Mouse (Mus musculus): Measurements from ENCODE around the gene Btbd18.

DNA sequence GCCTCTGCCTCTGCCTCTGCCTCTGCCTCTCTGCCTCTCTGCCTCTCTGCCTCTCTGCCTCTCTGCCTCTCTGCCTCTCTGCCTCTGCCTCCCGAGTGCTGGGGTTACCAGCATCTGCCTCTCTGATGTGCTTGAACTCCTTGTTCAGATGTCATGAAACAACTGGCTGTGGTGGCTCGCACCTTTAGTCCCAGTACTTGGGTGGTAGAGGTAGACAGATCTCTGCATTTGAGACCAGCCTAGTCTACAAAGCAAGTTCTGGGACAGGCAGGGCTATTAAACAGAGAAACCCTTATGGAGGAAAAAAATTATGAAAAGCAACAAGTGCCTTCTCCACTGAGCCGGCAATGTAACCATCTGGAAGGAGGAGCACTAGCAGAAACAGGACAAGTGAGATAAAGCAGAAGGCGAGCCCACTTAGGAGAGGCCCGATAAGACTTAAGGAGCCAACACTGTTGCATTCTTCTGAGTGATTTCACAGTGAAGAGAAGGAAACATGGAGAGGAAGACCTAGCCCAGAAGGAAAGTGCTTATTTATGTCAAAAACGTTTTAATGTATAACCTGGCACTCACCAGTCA lies 23.8 kb downstream of the Btbd18 start:
- TF ChIP-seq POLR2A (IDR thresholded peaks at IDR 0.05; ENCODE audit: control insufficient read depth, extremely low read depth, insufficient read depth, low read length, poor library complexity) (no peak), CTCF (IDR thresholded peaks at IDR 0.05; ENCODE audit: borderline replicate concordance, control insufficient read depth, extremely low read depth, insufficient read depth, low read length, poor library complexity) (no peak)
